Mouse (Mus musculus): ENCODE measurements around the gene Lcn12.

GRCm38 (mm10) chr2:25492988-25493387, 723 bp downstream of the Lcn12 start:
- TF ChIP-seq CTCF (IDR thresholded peaks at IDR 0.05; ENCODE audit: low read depth, low read length), result no peak
- TF ChIP-seq POLR2A (IDR thresholded peaks at IDR 0.05; ENCODE audit: extremely low read depth, insufficient read depth, low read length), result no peak

All from liver, adult 2 months (tissue).